Mouse (Mus musculus): ENCODE results near the gene Sdf2.

Gene Sdf2

DNA sequence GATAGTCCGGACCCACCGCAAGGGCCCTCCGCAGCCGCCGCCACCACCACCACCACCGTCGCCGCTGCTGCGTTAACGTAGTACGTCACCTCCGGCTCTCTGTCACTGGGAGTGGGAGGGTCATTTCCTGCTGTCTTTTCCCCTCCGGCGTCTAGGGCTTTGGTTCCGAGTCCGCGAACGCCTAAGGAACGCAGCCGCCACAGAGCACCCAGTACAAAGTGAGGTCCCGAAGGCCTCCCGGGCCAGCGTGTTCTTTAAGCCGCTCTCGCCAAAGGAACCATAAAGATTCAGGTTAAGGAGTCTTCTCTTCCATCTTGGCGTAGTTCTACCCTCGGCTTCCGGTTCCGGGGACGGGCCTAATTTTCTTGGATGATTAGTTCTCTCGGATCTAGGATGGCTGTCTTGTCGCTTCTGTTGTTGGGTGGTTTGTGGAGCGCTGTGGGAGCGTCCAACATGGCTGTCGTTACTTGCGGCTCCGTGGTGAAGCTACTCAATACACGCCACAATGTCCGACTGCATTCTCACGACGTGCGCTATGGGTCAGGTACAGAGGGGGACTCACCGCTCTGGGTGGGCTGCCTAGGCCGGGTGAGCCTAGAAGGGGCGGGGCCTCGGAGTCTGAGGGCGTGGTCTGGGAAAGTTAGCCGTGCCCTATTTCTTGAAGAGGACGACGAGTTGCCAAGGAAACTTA lies at the start of gene Sdf2, which contains the start of gene Supt6:
Gene Sdf2 (plus strand): TSS at position 120 of the 691 bp plus-strand sequence.
Gene Supt6 (minus strand): TSS at position 361 of the 691 bp plus-strand sequence.
- ATAC-seq (ENCODE audit: insufficient number of reproducible peaks, low FRiP score, low TSS enrichment) = peak; percentile 95

- no peak for ATAC-seq (ENCODE audit: insufficient number of reproducible peaks, low FRiP score, low TSS enrichment)
Measured at GRCm38 (mm10) chr11:78202372-78202771, 43.2 kb upstream of the Sdf2 start.

GRCm38 (mm10) chr11:78204287-78204686 lies 41.3 kb upstream of the Sdf2 start:
- ATAC-seq (ENCODE audit: insufficient number of reproducible peaks, low FRiP score, low TSS enrichment) = no peak

GRCm38 (mm10) chr11:78205361-78206206 lies 40.0 kb upstream of the Sdf2 start:
- no peak for ATAC-seq (ENCODE audit: insufficient number of reproducible peaks, low FRiP score, low TSS enrichment)

DNA sequence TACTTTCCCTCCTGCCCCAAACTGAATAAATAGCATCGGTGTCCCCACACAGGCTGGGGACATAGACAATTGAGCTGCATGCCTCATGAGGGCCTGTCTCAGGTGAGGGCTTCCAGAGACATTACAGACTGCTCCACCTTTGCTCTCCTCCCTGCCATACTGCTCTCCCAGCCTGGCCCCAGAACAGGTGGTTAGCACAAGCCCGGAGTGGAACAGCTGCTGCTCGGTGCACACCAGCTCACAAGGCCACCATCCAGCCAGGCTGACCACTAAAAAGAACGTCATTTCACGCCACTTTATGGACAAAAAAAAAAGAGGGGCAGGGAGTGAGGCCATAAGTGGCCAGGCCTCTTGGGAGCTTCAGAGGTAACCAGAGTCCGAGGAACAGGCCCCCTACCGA lies 38.4 kb upstream of the Sdf2 start:
- ATAC-seq (ENCODE audit: insufficient number of reproducible peaks, low FRiP score, low TSS enrichment) = no peak

DNA sequence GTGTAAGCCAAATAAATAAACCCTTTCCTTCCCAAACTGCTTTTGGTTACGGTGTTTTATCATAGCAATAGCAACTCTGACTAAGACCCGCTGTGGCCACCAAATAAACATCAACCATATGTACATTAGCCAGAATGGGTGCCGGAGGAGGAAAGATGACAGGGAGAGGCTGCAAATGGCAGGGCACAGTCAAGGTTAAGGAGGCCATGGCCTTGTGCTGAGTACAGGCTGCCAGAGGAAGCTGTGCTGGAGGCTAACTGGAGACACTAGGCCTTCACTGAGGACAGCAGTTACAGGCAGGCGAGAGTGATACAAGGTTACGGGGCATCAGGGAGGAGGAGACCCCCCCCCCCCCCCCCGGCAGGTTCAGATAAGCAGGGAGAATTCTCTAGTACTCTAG lies 35.7 kb upstream of the Sdf2 start:
- no peak for ATAC-seq (ENCODE audit: insufficient number of reproducible peaks, low FRiP score, low TSS enrichment)

GRCm38 (mm10) chr11:78210615-78211014 lies 34.9 kb upstream of the Sdf2 start:
- ATAC-seq (ENCODE audit: insufficient number of reproducible peaks, low FRiP score, low TSS enrichment) = no peak

GRCm38 (mm10) chr11:78211513-78211912 lies 34.0 kb upstream of the Sdf2 start:
- no peak for ATAC-seq (ENCODE audit: insufficient number of reproducible peaks, low FRiP score, low TSS enrichment)

DNA sequence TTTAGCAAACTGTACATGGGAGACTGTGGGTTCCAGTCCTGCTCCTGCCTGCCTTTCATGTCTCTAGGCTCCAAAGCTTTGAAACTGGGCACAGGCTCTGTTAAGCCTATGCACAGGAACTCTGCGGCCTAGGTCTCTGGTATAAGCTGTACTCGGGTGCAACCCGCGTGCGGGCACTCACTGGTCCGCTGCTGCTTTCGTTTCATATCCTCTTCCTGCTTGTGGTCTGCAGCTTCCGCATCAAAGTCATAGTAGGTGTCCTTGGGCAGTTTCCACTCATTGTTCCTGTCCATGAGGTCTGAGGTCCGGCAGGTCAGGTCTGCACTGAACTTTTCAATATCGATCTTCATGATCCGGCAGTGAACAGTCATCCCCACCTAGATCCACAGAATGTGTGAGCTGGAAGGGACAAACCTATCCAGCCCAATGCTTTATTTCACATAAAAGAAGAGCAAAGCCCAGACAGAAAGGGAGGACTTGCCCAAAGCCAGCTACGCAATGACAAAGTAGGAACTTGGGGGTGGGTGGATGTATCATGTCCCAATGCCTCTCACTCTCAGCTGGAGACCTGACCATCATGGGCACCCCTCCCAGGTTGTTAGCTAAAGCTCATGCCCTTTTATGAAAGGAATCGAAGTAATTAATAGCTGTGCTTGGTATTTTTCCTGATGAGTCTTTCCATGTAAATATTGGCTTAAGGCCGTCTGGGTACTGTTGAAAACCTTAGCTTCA lies 32.3 kb upstream of the Sdf2 start:
- ATAC-seq (ENCODE audit: insufficient number of reproducible peaks, low FRiP score, low TSS enrichment) = no peak

GRCm38 (mm10) chr11:78215709-78216317 lies 29.7 kb upstream of the Sdf2 start:
- no peak for ATAC-seq (ENCODE audit: insufficient number of reproducible peaks, low FRiP score, low TSS enrichment)

DNA sequence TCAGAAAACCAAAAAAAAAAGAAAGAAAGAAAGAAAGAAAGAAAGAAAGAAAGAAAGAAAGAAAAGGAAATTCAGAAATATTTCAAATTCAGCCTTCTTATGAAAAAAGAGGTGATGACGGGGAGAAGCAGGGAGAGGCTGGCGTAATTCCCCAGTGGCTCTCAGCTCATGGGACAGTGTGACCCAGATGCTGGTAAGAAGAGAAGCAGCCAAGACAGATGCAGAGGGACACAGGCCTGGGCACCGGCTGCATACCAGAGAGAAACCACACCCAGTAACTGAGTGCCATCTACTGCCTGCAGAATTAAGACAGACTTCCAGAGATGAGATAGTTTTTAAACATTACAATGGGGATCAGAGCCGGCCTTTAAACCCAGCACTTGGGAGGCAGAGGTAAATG lies 22.0 kb upstream of the Sdf2 start:
- ATAC-seq (ENCODE audit: insufficient number of reproducible peaks, low FRiP score, low TSS enrichment) = no peak

- ATAC-seq (ENCODE audit: insufficient number of reproducible peaks, low FRiP score, low TSS enrichment) = no peak
Measured at GRCm38 (mm10) chr11:78231518-78231917, 14.0 kb upstream of the Sdf2 start.

GRCm38 (mm10) chr11:78240193-78240857 lies 5.2 kb upstream of the Sdf2 start:
- no peak for ATAC-seq (ENCODE audit: insufficient number of reproducible peaks, low FRiP score, low TSS enrichment)

GRCm38 (mm10) chr11:78245261-78245626 lies 302 bp upstream of the Sdf2 start:
- ATAC-seq (ENCODE audit: insufficient number of reproducible peaks, low FRiP score, low TSS enrichment) = peak; percentile 36; the same call in 1 of the 2 replicates

- ATAC-seq (ENCODE audit: insufficient number of reproducible peaks, low FRiP score, low TSS enrichment) = no peak
Measured at GRCm38 (mm10) chr11:78246318-78247011, 919 bp downstream of the Sdf2 start.

DNA sequence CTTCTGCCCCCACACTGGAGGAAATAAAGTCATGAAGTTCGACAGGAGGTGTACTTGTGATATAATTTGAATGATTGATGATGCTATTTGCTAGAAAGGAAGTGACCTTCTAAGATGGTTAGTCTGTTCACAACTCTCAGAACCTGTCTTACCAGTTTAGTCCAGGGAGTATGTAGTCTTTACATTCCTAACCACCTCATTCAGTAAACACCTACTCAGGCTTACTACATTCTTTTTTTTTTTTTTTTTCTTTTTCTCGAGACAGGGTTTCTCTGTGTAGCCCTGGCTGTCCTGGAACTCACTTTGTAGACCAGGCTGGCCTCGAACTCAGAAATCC lies 1.4 kb downstream of the Sdf2 start:
- ATAC-seq (ENCODE audit: insufficient number of reproducible peaks, low FRiP score, low TSS enrichment) = no peak

DNA sequence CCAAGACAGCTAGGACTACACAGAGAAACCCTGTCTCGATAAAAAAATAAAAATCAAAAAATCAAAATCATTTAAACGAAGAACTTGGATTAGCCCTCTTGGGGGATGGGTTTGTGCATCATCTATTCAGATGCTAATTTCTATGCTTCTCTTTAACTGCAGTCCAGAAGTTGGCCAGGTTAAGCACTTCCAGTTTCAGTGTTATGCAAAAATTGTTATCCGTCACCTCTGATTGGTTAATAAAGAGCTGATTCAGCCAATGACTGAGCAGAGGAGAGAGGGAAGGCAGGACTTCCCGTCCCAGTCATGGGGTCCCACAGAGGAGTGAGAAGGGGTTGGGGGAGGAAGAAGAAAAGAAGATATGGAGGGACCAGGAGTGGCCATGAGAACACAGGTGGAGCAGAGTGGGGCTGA lies 2.2 kb downstream of the Sdf2 start:
- no peak for ATAC-seq (ENCODE audit: insufficient number of reproducible peaks, low FRiP score, low TSS enrichment)

DNA sequence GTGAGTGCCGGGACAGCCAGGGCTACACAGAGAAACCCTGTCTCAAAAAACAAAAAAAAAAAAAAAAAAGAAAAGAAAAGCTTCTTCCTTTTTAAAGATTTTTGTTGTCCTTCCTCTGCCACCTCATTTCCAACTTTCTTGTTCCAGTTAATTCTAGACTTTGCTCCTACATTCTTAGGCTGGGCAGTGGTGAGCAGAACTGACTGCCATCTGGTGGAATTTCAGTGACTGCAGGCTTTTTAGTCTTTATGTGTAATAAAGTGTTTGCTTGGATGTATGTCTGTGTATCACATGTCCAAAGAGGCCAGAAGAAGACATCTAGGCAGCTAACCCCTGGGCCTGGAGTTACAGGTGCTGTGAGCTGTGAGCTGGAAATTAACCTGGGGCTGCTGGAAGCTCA lies 11.1 kb downstream of the Sdf2 start:
- no peak for ATAC-seq (ENCODE audit: insufficient number of reproducible peaks, low FRiP score, low TSS enrichment)

- ATAC-seq (ENCODE audit: insufficient number of reproducible peaks, low FRiP score, low TSS enrichment) = no peak
Measured at GRCm38 (mm10) chr11:78260489-78261258, 15.1 kb downstream of the Sdf2 start.
